Mouse (Mus musculus): Measurements from ENCODE around the gene Hhipl2. TPM values are rescaled to one million over a fixed set of nuclear protein-coding genes. Genes with fewer than 3 reads are reported as not detected.

Gene Hhipl2
- polyA plus RNA-seq, 1 experiment from 2014 or later: 0.11 TPM

GRCm38 (mm10) chr1:183420296-183420695 lies 2.3 kb downstream of the Hhipl2 start:
- 88% methylated on average over 10 of the region's 10 CpGs for WGBS

GRCm38 (mm10) chr1:183424100-183424499 lies 6.1 kb downstream of the Hhipl2 start:
- Histone ChIP-seq H3K4me1 (ENCODE audit: control insufficient read depth in 2 of 2, insufficient read depth in 2 of 2, low read length in 2 of 2) (no peaks in the 10 kb centered on the region), H3K9me3 (ENCODE audit: control insufficient read depth, low read length) (no peaks in the 10 kb centered on the region; the same call in 1 of the 2 replicates), H3K4me2 (ENCODE audit: low read length) (no peak overlapping the region), H3K27me3 (ENCODE audit: control insufficient read depth, insufficient read depth, low read length) (no peaks in the 10 kb centered on the region), H3K27ac (replicated peaks in 1 of 2; ENCODE audit: control insufficient read depth in 1 of 2, insufficient read depth in 1 of 2, low read depth in 2 of 2, low read length in 2 of 2) (no peak overlapping the region), H3K36me3 (ENCODE audit: control insufficient read depth, insufficient read depth, low read length) (no peaks in the 10 kb centered on the region), H3K4me3 (ENCODE audit: control insufficient read depth in 1 of 2, insufficient read depth in 1 of 2, low read depth in 1 of 2, low read length in 2 of 2) (no peak overlapping the region), H3K9ac (ENCODE audit: low read length) (no peak overlapping the region)
- ATAC-seq (ENCODE audit: insufficient number of reproducible peaks, insufficient read depth, low FRiP score, low read depth): no peak
- WGBS: 91% methylated on average over 7 of the region's 7 CpGs

More at GRCm38 (mm10) chr1:183420296-183420695, 2.3 kb downstream of the Hhipl2 start:
- Histone ChIP-seq H3K27me3 (ENCODE audit: control insufficient read depth, insufficient read depth, low read length) (no peaks in the 10 kb centered on the region), H3K4me1 (ENCODE audit: control insufficient read depth in 2 of 2, insufficient read depth in 2 of 2, low read length in 2 of 2) (no peaks in the 10 kb centered on the region), H3K9ac (ENCODE audit: low read length) (no peak overlapping the region), H3K36me3 (ENCODE audit: control insufficient read depth, insufficient read depth, low read length) (no peaks in the 10 kb centered on the region), H3K9me3 (ENCODE audit: control insufficient read depth, low read length) (no peaks in the 10 kb centered on the region; the same call in 1 of the 2 replicates), H3K4me2 (ENCODE audit: low read length) (no peak overlapping the region), H3K4me3 (ENCODE audit: control insufficient read depth in 1 of 2, insufficient read depth in 1 of 2, low read depth in 1 of 2, low read length in 2 of 2) (no peak overlapping the region), H3K27ac (replicated peaks in 1 of 2; ENCODE audit: control insufficient read depth in 1 of 2, insufficient read depth in 1 of 2, low read depth in 2 of 2, low read length in 2 of 2) (no peak overlapping the region)
- ATAC-seq (ENCODE audit: insufficient number of reproducible peaks, insufficient read depth, low FRiP score, low read depth): no peak

GRCm38 (mm10) chr1:183434918-183435317 lies 16.9 kb downstream of the Hhipl2 start:
- WGBS: 87% methylated on average over 9 of the region's 9 CpGs
- Histone ChIP-seq H3K27ac (replicated peaks in 1 of 2; ENCODE audit: control insufficient read depth in 1 of 2, insufficient read depth in 1 of 2, low read depth in 2 of 2, low read length in 2 of 2) (no peak overlapping the region), H3K9me3 (ENCODE audit: control insufficient read depth, low read length) (no peaks in the 10 kb centered on the region), H3K4me2 (ENCODE audit: low read length) (no peak overlapping the region), H3K27me3 (ENCODE audit: control insufficient read depth, insufficient read depth, low read length) (no peaks in the 10 kb centered on the region), H3K36me3 (ENCODE audit: control insufficient read depth, insufficient read depth, low read length) (no peaks in the 10 kb centered on the region), H3K4me1 (ENCODE audit: control insufficient read depth in 2 of 2, insufficient read depth in 2 of 2, low read length in 2 of 2) (peaks cover 2 to 12% of the 10 kb centered on the region in 2 experiments; a peak in 2 of 4 replicates), H3K9ac (ENCODE audit: low read length) (no peak overlapping the region), H3K4me3 (ENCODE audit: control insufficient read depth in 1 of 2, insufficient read depth in 1 of 2, low read depth in 1 of 2, low read length in 2 of 2) (no peak overlapping the region)
- ATAC-seq (ENCODE audit: insufficient number of reproducible peaks, insufficient read depth, low FRiP score, low read depth): no peak

DNA sequence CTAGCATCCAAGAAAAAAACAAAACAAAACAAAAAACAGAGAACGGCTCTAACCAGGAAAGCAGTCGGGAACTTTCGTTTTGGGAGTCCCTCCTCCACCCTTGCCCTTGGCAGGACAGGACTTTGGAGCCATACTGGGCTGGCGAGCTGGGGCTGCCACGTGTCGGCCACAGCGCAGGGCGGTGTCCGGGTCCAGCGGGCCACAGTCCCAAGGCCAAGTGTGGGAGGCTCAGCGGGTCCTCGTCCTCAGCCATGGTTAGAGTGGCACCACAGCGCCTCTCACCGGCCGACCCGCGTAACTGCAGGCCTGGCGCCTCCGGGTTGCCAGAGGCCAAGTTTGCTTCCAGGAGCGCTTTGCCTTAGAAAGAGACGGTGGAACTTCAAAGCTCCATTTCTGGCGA lies 21.0 kb downstream of the Hhipl2 start:
- peak; percentile 62 for ATAC-seq (ENCODE audit: insufficient number of reproducible peaks, insufficient read depth, low FRiP score, low read depth)
- Histone ChIP-seq H3K9ac (ENCODE audit: low read length) (peak overlapping the region; percentile 66; the same call in 1 of the 2 replicates), H3K27ac (replicated peaks in 1 of 2; ENCODE audit: control insufficient read depth in 1 of 2, insufficient read depth in 1 of 2, low read depth in 2 of 2, low read length in 2 of 2) (no peak overlapping the region), H3K4me3 (ENCODE audit: control insufficient read depth in 1 of 2, insufficient read depth in 1 of 2, low read depth in 1 of 2, low read length in 2 of 2) (peak overlapping the region; percentile 32 to 36), H3K4me1 (ENCODE audit: control insufficient read depth in 2 of 2, insufficient read depth in 2 of 2, low read length in 2 of 2) (peaks cover 3 to 11% of the 10 kb centered on the region in 2 experiments), H3K27me3 (ENCODE audit: control insufficient read depth, insufficient read depth, low read length) (no peaks in the 10 kb centered on the region), H3K4me2 (ENCODE audit: low read length) (peak overlapping the region; percentile 63), H3K9me3 (ENCODE audit: control insufficient read depth, low read length) (no peaks in the 10 kb centered on the region), H3K36me3 (ENCODE audit: control insufficient read depth, insufficient read depth, low read length) (no peaks in the 10 kb centered on the region)
- 24% methylated on average over 22 of the region's 22 CpGs for WGBS

DNA sequence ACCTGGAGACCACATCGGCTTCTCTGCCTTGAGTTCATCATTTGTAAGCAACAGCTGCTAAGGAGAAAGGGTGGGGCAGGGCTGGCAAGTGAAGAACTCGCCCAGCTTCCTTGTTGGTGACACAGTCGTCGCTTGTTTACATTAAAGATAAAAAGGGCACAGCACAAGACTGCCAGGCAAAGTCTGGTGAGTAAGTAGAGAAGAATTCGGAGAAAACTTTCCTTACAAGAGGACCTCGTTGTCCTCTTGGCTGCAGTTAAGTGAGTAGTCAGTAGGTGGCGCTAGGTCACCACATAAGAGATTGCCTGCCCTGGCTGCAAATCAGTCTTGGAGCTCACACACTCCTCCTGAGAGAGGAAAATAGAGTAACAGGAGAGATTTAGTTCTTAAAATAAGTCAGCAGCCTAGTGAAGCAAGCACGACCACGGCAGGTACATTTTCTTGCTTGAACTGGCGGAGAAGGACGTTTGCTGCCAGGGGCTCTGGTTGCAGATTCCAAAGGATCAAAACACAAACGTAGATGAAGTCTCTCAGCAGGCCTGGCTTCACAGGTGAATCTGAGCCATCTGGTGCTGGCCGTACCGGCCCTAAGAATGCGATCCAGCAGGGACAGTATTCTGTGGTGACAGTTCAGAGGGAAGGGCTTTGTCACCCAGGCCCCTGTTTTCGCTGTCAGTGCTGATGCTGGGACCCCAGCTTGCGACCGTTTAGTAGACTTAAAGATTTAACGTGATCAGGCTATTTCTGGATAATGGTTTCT lies 24.2 kb downstream of the Hhipl2 start:
- peaks cover 3 to 11% of the 10 kb centered on the region in 2 experiments for H3K4me1 ChIP-seq (ENCODE audit: control insufficient read depth in 2 of 2, insufficient read depth in 2 of 2, low read length in 2 of 2)
- H3K36me3 ChIP-seq (ENCODE audit: control insufficient read depth, insufficient read depth, low read length): no peaks in the 10 kb centered on the region
- H3K9me3 ChIP-seq (ENCODE audit: control insufficient read depth, low read length): no peaks in the 10 kb centered on the region
- peak overlapping the region; percentile 27 for H3K9ac ChIP-seq (ENCODE audit: low read length)
- H3K4me2 ChIP-seq (ENCODE audit: low read length): peak overlapping the region; percentile 46
- H3K27ac ChIP-seq (replicated peaks in 1 of 2; ENCODE audit: control insufficient read depth in 1 of 2, insufficient read depth in 1 of 2, low read depth in 2 of 2, low read length in 2 of 2): no peak overlapping the region
- H3K4me3 ChIP-seq (ENCODE audit: control insufficient read depth in 1 of 2, insufficient read depth in 1 of 2, low read depth in 1 of 2, low read length in 2 of 2): no peak overlapping the region
- 19% methylated on average over 19 of the region's 19 CpGs for WGBS
- ATAC-seq (ENCODE audit: insufficient number of reproducible peaks, insufficient read depth, low FRiP score, low read depth): no peak
- no peaks in the 10 kb centered on the region for H3K27me3 ChIP-seq (ENCODE audit: control insufficient read depth, insufficient read depth, low read length)

- no peak for ATAC-seq (ENCODE audit: insufficient number of reproducible peaks, insufficient read depth, low FRiP score, low read depth)
- 33% methylated on average over 3 of the region's 3 CpGs for WGBS
- Histone ChIP-seq H3K4me1 (ENCODE audit: control insufficient read depth in 2 of 2, insufficient read depth in 2 of 2, low read length in 2 of 2) (peaks cover 0 to 5% of the 10 kb centered on the region in 2 experiments; a peak in 2 of 4 replicates), H3K9ac (ENCODE audit: low read length) (no peak overlapping the region), H3K4me3 (ENCODE audit: control insufficient read depth in 1 of 2, insufficient read depth in 1 of 2, low read depth in 1 of 2, low read length in 2 of 2) (no peak overlapping the region), H3K27me3 (ENCODE audit: control insufficient read depth, insufficient read depth, low read length) (no peaks in the 10 kb centered on the region), H3K9me3 (ENCODE audit: control insufficient read depth, low read length) (no peaks in the 10 kb centered on the region), H3K36me3 (ENCODE audit: control insufficient read depth, insufficient read depth, low read length) (no peaks in the 10 kb centered on the region), H3K4me2 (ENCODE audit: low read length) (no peak overlapping the region), H3K27ac (replicated peaks in 1 of 2; ENCODE audit: control insufficient read depth in 1 of 2, insufficient read depth in 1 of 2, low read depth in 2 of 2, low read length in 2 of 2) (no peak overlapping the region)
These were observed 35.1 kb downstream of the Hhipl2 start for GRCm38 (mm10) chr1:183453066-183453465.
